Mouse (Mus musculus): ENCODE data around the gene Adgrf3.

The Adgrf3 gene

DNA sequence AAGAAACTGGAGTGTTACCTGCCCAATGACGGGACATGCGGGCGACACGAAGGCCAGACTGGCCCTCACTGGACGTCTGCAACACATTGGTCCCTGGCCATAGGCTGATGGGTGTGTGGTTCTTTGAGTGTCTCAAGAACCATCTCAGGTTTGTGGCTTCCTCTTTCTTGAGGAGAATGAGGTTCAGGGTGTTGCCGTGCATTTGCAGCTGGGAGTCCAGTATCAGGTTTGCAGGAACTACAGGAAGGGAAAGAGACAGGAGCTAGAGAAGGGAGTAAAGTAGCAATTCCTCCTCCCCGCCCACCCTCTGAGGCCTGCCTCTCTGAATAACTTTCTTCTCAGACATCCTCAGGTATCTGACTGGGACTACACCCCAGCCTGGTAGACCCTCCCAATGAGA lies 3.3 kb downstream of the Adgrf3 start:
- no peak for DNase-seq (ENCODE audit: low read depth, low spot score)

DNA sequence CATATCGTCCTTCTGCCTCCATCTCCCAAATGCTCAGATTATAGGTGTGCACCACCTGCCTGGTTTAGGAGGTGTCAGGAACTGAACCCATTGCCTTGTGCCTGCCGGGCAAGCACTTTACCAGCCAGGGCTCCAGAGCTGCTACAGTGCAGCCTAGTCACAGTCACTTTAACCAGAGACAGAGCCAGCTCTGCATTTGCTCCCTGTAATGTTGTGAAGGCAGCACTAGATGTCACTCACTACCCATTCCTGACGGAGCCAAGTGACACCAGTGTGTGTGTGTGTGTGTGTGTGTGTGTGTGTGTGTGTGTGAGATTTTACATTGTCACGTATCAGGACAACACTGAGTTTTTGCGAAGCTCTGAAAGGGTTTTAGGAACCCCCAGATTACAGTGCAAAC lies 4.0 kb downstream of the Adgrf3 start:
- DNase-seq (ENCODE audit: low read depth, low spot score), result peak; percentile 48

DNA sequence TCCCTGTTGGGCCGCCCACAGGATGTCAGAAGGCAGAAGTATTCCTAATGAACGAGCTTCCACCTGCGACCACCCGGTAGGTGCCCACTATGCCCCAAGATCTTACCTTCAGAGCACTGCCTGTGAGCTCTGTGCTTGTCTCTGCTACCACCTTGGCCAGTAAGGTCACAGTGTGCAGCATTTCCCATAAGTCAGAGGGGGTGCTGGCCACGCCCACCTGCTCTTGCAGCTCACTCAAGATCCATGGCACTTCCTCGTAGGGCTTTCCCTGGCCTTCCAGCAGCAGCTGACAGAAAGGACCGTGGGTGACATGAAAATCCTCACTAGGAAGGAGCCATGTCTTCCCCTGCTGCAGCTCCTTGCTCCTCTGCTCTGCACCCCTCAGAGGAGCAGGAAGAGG lies 7.3 kb downstream of the Adgrf3 start:
- no peak for DNase-seq (ENCODE audit: low read depth, low spot score)

DNA sequence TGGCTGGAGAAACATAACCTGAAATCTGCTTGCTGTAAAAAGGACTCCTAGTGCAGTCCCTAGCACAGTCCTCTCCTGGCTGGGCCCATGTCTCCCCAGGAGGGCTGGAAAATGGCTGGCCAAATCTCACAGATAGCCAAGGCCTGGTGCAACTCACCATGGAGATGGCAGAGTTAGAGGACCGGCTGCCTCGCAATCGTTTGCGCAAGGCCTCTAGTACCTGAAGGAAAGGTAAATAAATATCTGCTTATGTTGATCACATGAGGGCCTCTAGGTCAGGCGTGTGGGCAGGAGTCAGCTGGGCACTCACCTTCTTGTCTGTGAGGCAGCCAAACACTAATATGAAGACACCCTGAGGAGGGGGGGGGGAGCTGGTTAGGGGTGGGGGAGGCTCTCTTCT lies 10.2 kb downstream of the Adgrf3 start:
- no peak for DNase-seq (ENCODE audit: low read depth, low spot score)

DNA sequence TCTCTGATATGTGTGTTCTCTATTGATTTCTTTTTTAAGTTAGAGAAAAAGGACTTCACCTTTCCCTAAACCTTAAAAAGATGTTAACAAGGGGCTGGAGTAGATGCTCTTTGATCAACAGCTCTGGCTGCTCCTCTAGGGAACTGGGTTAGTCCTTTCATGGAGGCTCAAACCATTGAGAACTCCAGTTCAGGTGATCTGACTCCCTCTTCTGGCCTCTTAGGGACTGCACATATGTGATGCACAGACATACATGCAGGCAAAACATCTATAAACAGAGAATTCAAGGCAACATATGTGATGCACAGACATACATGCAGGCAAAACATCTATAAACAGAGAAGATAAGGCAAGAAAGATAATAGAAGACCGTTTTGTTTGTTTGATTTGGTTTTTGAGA lies 13.1 kb downstream of the Adgrf3 start:
- DNase-seq (ENCODE audit: low read depth, low spot score), result no peak

DNA sequence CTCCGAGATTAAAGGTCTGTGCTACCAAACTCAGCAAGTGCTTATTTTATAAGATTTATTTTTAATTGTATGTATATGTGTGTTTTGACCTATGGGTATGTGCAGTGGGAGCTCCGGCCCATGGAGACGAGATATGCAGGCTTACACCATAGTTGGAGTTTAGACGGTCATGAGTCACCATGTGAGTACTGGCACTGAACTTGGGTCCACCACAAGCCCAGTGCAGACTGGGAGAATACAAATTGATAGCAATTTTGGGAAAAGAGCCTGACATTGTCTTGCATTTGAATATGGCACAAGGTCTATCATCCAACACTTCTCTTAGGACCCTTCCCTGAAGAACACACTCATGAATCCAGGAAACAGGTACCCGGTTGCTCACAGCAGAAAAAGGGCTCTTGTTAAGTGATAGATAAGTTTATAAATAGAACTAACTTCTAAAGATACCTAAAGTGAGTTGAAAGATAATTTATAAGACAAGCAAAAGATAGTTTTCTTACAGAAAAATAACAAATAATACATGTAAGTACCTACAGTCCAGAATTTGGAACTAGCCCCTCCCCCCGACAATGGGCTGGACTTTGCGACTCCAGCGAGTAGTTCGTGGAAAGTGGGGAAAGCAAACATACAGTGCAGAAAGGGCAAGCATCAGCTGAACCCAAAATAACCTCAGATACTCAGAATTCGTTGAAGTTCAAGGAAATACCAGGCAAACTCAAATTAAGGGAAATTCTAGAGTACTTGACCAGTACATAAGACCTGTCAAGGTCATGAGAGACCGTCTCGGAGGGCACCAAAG lies 17.6 kb downstream of the Adgrf3 start:
- no peak for DNase-seq (ENCODE audit: low read depth, low spot score)

DNA sequence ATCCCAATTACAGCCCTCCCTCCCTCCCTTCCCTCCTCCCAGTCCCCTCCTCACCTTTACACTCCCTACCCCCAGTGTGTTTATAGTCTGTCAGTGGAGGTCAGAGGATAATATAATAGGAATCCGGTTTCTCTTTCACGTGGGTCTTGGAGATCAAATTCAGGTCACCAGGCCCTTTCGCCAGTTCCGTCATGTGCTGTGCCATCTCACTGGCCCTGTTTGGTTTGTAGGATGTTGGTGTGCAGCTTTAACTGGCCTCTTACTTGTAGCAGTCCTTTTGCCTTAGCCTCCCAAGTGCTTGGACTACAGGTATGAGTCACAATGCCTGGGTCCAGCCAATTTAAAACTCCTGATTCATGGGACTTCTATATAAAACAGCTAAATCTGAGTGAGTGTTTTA lies 29.7 kb downstream of the Adgrf3 start:
- DNase-seq (ENCODE audit: low read depth, low spot score), result no peak

DNA sequence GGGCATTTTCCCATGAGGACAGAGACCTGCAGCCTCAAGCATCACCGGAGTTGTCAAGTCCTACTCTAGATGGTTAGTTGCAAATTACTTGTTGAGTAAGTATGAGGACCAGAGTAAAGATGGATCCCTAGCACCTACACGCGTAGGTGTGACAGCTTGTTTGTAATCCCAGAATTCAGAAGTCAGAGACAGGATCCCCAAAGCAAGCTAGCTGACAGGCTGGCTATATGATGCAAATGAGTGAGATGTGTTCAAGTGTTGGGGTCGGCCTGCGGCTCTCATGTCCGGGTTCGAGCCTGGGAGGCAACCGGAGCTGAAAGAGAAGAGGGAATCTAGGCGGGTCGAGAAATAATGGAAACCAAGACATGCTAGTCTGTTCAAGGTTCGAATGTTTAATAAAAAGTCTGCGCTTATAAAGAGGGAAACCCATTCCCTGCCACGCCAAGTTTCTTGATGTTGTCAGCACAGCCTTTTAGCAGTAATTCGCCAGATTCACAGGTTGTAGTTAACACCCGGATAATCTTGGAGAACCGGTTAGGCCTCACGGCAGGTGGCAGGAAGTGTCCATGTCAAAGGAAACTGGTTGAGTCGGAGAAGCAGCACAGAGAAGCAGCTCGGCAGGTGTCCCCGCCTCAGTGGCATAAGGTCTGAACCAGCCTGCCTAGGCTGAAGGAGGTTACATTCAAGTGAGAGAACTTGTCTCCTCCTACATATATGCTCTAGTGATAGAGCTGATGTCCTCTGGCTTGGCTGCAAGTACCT lies 32.4 kb downstream of the Adgrf3 start:
- DNase-seq (ENCODE audit: low read depth, low spot score), result no peak

DNA sequence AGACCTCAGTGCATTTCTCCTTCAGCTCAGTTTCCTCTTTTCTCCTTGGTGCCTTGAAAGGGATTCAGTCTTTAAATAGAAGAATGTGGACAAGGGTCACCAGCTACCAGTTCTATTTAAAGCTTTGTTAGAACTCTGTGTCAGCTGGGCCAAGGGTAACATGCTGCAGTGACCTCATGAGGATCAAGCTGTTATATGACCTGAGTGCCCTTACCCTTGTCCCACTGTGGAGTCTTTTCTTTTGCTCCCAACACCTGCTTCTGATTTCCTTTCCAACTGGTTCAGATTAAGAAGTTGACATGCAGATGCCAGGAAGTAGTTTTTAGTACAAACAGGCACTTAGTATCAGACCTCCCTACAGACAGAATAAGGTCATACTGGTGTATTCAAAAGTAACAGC lies 33.4 kb downstream of the Adgrf3 start:
- DNase-seq (ENCODE audit: low read depth, low spot score), result no peak

DNA sequence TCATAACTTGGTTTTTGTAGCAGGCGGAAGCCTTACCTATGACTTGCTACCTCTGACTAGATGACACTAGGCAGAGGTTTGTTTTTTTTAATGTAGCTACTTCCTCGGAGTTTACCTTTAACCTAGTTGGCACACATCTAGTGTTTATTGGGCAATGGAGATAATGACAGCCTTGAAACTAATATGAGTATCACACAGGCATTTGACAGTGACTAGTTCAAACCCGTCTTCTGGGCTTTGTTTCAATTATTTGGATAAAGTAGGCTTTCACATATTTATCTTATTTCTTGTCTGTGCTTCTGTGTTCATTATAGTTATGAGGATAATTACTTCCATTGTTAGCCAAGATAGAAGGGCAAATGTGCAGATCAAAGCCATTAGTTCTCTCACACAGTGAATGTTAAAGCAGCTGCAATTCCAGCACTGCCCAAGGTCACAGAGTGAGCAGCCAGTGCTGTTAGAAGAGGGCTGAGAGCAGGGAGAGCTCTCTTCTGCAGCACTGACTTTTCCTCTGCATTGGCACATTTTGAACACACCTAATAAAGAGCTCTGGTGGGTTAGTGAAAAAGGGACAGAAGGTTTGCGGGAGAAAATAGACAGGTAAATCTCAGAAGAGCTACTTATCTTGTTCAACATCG lies 35.1 kb downstream of the Adgrf3 start:
- no peak for DNase-seq (ENCODE audit: low read depth, low spot score)

DNA sequence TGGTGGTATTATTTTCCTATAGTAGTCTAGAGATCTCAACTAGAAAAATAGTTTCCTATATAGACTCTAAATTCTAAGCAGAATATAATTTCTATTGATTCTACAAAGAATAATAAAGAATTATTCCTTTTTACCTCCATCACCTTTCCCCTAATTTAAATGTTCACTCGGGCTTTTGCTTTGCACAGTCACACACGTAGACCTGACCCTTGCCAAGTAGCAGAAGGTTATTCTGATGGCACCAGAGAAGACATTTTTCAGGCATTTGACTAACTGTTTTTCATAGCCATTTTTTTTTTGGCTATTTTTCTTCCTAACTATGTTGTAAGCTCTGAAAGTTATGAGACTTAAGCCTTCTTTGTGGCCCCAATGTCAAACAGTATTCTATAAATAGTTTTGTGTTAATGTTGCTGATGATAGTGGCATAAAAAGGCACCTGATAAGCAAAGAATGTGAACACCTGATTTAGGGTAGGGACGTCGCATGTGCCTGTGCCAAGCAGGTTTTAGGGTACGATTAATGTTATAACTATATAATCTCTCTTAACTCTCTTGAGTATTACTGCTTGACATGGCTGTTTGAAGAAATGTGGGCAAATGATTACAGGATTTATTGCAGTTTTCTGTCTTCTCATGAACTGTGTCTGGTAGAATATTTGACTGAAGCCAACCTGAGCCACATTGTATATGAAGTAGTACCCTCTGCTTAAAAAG lies 40.1 kb downstream of the Adgrf3 start:
- DNase-seq (ENCODE audit: low read depth, low spot score), result no peak

DNA sequence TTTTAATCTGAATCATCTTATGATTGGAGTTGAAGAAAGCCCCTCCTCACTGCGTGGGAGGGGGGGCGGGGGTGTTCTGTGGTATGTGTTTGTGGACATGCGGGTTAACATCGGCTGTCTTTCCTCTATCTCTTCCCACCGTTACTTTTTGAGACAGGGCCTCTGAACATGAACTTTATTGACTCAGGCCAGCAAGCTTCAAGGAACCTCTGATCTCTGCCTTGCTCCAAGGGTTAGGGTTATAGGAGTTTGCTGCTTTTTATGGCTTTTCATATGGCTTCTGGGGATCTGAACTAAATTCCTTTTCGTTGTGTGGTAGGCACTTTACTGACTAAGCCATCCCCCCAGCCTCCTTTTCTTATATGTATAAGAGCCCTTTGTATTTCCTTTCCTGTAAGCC lies 43.2 kb downstream of the Adgrf3 start:
- no peak for DNase-seq (ENCODE audit: low read depth, low spot score)

DNA sequence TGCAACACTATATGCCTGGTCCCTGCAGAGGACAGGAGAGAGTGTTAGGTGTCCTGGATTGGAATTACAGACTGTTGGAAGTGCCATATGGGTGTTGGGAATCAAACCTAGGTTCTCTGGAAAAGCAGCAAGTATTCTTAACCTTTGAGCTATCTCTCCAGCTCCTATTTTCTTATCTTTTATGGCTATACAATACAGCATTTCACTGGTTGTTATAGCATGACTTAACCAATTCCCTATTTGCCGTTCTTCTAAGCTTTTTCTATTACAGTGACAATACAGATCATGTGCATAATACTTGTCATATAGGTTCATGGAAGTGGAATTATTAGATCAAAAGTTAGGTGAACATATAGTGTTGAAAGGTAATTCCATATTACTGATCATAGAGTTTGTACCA lies 43.7 kb downstream of the Adgrf3 start:
- no peak for DNase-seq (ENCODE audit: low read depth, low spot score)

DNA sequence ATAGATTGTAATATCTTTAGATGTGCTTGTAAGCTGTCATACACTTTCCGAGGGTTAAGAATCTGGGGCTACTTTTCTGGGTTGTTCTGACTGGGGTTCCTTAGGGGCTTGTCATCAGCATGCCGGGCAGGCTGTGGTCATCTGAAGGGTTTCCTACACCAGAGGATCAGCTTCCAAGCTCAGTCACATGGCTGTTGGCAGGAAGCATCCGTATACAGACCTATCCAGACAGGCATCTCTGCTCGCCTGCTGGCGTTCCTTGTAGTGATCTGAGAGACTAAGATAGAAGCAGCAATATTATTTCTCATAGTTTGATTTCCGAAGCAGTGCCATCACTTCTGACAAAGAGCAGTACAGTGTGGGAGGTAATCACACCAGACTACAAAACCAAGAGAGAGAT lies 45.9 kb downstream of the Adgrf3 start:
- no peak for DNase-seq (ENCODE audit: low read depth, low spot score)

DNA sequence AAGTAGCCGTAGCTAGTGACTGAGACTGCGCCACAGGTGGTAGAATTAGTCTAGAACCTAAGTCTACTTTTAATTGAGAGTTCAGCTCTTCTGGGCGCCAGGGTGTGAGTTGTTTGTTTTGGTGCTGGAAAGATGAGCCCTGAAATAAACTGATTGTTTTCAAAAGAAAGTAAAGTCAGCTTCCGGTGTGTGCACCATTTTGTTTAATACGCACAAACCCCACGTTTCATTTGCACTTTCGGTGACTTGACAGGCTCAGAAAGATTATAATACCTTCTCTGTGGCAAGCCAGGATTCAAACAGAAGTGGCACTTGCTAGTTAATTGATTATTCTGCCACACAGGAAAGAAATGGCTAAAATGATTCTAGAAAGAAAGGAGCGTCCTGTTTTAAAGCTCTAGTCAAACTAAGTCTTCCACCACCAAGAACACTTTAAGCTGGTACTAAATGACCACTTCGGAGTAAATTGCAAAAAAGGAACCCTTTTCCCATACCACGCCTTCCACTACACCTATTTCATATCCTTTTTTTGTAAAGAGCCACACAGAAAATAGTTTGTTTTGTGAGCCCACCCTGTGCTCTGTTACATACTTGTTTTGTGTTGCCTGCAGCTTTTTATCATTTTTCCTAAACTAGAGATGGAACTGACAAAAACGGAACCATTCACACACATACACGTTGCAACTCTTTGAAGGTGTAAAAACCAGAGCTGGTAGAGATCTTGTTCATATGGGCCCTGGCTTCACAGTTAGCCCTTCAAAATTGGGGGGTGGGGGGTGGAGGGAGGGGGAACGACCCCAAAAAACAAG lies 49.5 kb downstream of the Adgrf3 start:
- DNase-seq (ENCODE audit: low read depth, low spot score), result no peak

DNA sequence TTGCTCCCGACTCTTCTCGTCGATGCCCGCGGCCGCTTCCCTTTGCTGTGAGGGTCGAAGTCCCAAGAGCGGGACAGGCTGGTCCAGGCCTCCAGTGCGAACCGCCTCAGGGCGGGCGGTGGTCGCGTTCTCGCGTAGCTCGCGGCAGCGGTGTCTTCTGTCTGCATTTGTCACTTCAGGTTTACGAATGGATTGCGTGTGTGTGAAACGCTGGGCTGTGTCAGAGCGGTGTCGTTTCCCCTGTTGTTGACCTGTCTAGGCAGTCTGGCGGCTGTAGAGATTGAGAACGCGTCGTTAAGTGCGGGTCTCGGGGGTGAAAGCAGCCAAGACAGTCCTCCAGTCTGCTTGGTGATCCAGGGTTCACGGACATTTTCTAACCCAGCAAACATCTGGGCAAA lies 50.1 kb downstream of the Adgrf3 start:
- no peak for DNase-seq (ENCODE audit: low read depth, low spot score)

DNA sequence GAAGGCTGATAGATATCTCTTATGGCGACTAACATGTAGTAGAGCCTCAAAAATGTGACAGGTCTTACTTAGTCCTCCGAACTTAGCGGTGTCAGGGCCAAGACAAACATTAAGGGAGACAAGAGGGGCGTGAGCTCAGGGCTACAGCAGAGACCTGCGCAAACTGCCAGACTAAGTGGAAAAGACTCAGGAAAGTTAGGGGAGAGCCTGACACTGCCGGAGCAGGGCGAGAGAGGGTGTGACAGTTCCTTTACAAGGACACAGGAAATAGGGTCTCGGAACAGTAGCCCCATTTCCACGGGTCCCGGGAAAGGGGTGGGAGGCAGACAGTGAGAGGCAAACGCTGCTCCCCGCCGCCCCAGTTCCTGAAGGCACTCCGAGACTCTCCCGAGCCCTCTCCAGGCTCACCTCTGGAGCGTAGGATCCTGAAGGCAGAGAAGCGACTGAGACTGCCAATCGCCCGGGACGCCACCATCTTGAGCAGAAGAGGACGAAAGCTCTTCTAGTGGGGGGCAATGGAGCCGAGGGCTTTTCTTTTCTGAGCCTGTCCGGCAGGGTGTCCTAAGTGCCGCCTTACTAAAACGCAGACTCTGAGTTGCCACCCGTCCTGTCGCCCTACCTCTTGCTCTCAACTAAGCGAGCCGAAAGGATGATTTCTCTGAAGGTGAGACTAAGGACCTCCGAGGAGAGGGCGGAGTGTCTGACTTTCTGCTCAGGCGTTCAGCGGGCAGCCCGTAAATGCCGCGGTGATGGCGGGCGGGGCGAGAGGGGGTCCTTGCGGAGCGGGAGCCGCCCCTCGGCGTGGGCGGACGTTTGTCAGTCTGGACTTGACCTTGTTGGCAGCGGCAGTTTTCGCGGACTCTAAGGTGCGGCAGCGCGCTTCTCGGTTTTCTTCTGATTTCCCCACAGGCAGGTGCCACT lies 50.8 kb downstream of the Adgrf3 start, which contains the start of the genes Hadha and Hadhb:
TSS of gene Hadha (minus strand) at position 689 of the 921 bp plus-strand sequence.
TSS of gene Hadhb (plus strand) at position 775 of the 921 bp plus-strand sequence.
- peak; percentile 86 for DNase-seq (ENCODE audit: low read depth, low spot score)

DNA sequence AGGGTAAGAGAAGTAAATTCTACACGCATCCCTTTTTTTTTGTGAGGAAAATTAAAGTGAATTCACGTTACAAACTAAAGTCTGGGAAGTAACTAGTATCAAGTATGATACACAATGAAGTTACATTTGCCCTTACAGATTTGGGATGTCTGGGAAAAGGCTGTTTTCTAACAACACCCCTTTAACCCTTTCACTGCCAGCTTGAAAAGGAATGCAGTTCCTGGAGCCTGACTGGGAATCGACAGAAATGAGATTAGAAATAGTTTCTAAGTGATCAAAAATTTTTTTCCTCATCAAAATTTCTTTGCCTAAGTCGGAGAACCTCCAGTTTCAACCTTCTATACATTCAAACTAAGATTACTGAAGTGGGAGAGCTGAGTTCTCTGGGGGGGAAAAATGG lies 51.5 kb downstream of the Adgrf3 start:
- no peak for DNase-seq (ENCODE audit: low read depth, low spot score)

DNA sequence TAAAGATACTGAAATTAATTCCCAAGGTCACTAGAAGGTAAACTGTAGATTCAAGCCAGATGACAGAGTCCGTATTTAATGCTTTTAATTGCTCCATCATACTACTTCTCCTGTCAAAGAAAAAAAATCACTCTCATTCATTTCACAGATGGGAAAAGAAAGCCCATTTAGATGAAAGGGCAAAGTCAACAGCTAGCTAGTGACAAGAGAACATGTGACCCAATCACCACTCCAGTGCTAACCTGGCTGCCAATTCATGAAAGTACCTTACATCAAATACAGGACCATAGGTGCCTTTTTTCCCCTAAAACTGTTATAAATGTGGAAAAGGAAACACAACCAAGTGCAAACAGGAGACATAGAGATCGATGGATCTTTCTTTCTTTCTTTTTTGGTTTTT lies 52.3 kb downstream of the Adgrf3 start:
- DNase-seq (ENCODE audit: low read depth, low spot score), result no peak

DNA sequence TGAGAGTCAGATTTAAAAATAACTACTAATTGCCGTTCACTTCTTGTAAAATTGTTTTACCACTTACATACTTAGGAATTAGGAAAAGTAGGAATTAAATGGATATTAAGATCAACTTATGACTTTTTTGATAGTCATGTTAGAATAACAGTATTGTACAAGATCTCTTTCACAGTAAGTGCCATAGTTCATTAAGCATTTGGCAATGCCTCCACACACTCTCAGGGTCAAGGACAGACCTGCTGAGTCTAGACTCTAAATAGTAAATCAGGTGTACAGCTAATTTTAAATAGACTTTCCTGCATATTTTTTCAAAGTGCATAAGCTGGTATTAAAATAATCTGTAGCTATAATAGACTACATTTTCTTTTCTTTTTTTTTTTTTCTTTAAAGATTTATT lies 53.1 kb downstream of the Adgrf3 start:
- no peak for DNase-seq (ENCODE audit: low read depth, low spot score)
